Mouse (Mus musculus) heart, adult 2 months (tissue): ENCODE results near the gene Gm527.

Experiments used
- CTCF ChIP-seq: fragments of 200-600 bp; IDR thresholded peaks from 2 replicates; pipeline ENCODE4 v1.8.1; 2022; ENCODE audit warnings: antibody characterized with exemption, mild to moderate bottlenecking, moderate library complexity
- POLR2A ChIP-seq: fragments of 200-500 bp; IDR thresholded peaks from 2 replicates; pipeline ENCODE4 v1.6.1; 2011; ENCODE audit warnings: mild to moderate bottlenecking, low read depth, low read length, control low read depth; ENCODE audit not compliant: insufficient read depth

DNA sequence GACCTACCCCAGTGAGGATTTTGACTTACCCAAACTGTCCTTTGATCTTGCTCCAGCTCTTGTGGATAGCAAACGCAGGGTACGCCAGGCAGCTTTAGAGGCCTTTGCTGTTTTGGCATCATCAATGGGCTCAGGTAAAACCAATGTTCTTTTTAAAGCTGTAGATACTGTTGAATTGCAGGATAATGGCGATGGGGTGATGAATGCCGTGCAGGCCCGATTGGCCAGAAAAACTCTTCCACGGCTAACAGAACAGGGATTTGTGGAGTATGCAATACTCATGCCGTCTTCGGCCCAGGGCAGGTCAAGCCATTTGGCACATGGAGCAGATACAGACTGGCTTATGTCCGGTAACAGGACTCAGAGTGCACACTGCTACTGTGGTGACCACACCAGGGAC lies 49.8 kb downstream of the Gm527 start:
- TF ChIP-seq POLR2A, result no peak
- TF ChIP-seq CTCF, result no peak
